Mouse (Mus musculus) thymus, postnatal 36 days (tissue): ENCODE data around the gene Rgl1.

Experiments
- DNase-seq, 2 experiments: peaks; one replicate each; pipeline ENCODE4 v3.0.0; 2022; ENCODE audit warnings: mixed read lengths in 2 of 2

The Rgl1 gene

GRCm38 (mm10) chr1:152581127-152581905, 184.8 kb downstream of the Rgl1 start:
- no peak for DNase-seq

GRCm38 (mm10) chr1:152578944-152579343, 187.2 kb downstream of the Rgl1 start:
- DNase-seq = no peak

DNA sequence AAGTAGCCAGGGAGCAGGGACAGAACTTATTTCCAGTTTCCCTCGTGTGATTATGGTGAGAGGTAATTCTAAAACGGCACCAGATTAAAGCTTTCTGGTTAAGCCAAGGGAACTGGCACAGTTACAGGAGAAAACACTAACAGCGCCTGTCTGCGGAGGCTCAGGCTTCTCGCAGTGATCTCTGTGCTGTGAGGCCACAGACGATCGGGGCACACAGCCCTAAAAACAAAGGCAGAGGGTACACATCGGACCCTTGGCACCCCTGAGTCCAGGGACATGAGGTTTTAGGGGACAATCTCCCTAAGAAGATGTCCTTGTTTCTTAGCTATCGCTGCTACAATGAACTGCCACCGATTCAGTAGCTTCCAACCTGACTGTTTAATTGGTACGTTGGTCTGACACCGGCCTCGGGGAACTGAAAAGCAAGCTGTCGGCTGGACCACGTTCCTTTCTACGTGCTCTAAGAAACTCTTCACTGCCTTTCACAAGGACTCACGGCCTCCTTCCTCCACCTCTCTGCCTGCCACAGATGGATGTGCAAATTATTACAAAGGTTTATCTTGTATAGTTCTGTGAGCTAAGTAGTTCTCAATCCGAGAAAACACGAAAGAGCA, 187.9 kb downstream of the Rgl1 start:
- DNase-seq = no peak

DNA sequence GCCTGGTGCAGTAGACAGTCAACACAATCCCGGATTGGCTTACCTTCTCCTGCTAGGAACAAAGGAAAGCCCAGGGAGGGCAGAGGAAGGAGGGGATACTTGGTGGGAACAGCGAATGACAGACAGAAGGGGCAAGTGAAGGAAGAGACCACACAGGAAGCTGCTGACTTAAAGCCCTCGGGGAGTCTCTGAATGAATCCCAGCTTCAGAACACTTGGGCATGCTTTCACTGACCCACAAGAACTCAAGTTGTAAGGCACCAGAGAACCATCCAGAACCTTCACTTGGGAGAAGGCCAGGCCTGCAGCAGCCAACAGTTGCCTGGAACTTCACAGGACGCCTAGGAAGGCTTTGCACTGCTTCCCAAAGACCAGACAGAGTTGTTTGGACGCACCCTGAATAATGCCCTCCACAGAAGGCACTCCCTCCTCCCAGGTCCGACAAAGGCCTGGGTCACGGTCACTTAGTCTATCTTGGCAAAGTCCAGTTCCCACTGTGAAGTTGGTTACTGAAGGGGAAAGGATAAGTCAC, 189.5 kb downstream of the Rgl1 start:
- DNase-seq = no peak

GRCm38 (mm10) chr1:152575096-152575495, 191.1 kb downstream of the Rgl1 start:
- no peak for DNase-seq

- DNase-seq = no peak
Observed at GRCm38 (mm10) chr1:152573470-152574059, 192.6 kb downstream of the Rgl1 start.

- DNase-seq = no peak
Observed at GRCm38 (mm10) chr1:152572755-152573469, 193.2 kb downstream of the Rgl1 start.

- DNase-seq = no peak
Observed at GRCm38 (mm10) chr1:152571340-152571739, 194.8 kb downstream of the Rgl1 start.

- no peak for DNase-seq
Observed at GRCm38 (mm10) chr1:152570681-152571080, 195.5 kb downstream of the Rgl1 start.

- no peak for DNase-seq
Observed at GRCm38 (mm10) chr1:152563282-152563681, 202.9 kb downstream of the Rgl1 start.

DNA sequence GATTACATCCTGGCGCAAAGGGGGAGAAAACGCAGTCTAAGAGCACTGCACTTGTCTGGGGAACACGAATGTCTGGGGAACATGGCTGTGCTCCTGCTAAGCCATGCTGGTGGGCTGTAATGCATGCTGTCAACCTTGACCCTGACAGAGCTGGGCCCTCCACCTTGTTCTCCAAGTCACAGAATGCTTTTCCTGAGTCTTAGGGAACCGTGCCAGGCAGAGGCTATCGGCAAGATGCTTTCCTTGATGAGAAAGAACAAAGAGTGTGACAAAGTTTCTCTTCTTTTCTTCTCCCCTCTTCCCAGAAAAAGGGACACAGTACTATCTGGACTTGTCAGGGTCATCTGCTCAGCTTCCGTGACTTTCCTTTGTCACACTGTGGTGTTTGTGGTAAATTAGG, 203.3 kb downstream of the Rgl1 start:
- DNase-seq = no peak

GRCm38 (mm10) chr1:152560477-152560876, 205.7 kb downstream of the Rgl1 start:
- DNase-seq = no peak

GRCm38 (mm10) chr1:152556576-152557281, 209.4 kb downstream of the Rgl1 start:
- DNase-seq = no peak

- no peak for DNase-seq
Observed at GRCm38 (mm10) chr1:152555944-152556573, 210.1 kb downstream of the Rgl1 start.

DNA sequence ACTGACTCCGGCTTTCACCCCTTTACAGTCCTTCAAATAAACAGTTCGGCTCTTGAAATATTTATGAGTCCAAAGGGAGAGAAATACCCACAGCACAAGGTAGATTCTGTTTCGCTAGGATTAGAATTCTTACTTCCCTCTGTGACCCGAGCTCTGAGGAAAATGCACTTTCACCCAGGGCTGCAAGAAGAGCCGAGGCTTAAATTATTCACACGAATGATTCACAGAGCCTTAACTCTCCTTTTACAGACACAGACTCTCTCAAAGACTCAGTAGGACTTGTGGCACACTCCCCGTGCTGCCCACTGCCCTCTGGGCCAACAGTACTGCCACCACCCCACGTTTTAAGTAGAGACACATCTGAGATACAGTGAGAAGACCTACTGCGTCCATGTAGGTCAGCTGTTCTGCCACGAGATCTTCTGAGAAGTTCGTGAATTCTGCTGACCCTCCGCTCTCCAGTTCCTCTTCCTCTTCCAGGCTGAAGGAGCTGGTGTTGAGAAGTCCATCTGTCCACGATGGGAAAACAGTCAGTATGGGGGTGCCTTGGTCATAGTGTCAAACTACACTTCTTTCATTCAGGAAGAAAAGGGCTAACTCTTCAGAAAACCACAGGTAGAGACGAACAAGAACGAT, 212.1 kb downstream of the Rgl1 start:
- DNase-seq = no peak

- DNase-seq = no peak
Observed at GRCm38 (mm10) chr1:152550973-152551372, 215.2 kb downstream of the Rgl1 start.

GRCm38 (mm10) chr1:152550544-152550943, 215.6 kb downstream of the Rgl1 start:
- no peak for DNase-seq

DNA sequence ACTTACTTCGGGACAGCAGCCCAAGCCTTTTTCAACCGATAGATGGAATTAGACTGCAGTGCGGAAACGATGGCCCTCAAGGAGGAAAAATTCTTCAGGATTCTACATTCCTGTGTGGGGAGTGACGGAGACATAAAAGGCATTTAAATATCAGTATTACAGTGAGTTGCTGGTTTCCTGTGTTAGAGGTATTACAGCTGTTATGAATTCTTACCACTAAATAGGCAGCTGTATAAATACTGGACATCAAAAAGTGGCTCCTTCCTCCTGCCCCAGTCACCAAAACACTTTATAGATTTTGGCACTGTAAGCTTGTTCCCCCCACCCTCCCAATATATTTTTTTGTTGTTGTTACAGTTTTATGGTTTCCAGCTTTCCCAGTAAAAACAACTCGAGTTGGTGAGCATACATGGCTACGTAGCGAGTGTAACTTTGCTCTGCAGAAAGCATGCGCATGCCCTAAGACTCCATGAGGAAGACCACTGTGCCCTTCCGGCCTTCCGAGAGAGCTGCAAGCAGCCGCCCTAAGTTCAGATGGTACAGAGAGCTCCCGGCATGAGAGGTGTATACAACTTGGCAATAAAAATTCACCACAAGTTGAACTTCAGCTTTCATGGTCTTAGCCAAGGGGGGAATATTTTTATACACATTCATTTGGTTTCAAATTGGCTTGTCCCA, 217.0 kb downstream of the Rgl1 start:
- DNase-seq = no peak

DNA sequence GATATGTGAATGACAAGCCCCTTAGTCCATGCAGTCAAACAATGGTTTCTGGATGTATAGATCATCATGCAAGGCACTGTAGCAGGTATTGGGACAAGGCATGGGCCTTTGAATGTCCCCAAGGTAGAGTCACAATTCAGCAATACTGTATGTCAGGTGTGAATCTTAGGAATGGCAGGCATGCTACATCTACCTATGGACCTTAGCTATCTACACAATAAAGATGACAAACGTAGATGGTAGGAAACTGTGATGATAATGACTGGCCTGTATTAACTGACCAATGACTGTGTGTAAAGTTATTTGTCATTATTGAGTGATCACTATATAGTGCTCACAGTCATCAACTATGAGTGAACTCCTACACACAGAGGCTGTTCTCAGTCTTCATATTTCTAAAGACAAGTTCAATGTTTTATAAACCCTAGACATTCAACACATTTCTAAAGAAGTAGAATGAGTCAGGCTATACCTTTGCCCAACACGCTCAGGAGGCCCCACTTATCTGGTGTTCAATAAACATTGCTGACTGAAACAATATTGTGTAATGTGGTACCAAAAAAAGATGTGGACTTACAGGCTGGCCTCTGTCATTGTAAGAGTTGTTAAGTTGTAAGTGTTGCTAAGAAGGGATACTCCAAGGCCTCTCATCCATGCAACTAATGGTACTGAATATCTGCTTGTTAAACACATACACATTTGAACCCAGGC, 222.5 kb downstream of the Rgl1 start:
- DNase-seq = no peak

- no peak for DNase-seq
Observed at GRCm38 (mm10) chr1:152542747-152543378, 223.3 kb downstream of the Rgl1 start.
